8 mouse cellular contexts compared by ENCODE assay signal in the genomic region with DNA sequence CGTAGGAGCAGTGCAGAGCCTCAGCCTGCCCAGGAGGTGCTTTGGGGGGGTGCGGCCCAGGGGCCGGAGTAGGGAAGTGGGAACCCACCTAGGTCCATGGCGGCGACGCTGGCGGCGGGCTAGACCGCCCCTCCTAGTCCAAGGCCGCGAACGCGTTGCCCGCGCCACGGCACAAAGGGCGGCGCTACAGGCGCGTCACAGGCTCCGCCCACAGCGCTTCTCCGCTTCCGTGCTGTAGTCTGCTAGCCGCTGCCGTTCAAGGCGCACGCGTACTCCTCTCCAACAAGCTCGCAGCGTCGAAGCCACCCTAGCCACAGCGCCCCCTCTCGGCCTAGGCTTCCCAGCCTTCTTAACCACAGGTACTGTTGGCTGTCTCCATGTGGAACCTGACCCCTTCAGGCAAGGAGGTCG. TPM values are rescaled to one million over a fixed set of nuclear protein-coding genes. Genes with fewer than 3 reads are reported as not detected.
DNase-seq lines count a peak whose midpoint lies in the region; ATAC-seq and TF ChIP-seq lines count a peak whose summit lies in the region.

A gene (plus strand): TSS at position 219 of the 411 bp plus-strand sequence.
A gene (minus strand): TSS at position 275 of the 411 bp plus-strand sequence.

- no peaks in the 10 kb centered on the region for H3K27me3 ChIP-seq in kidney, embryonic 14.5 days (ENCODE audit: control insufficient read depth, insufficient read depth, low read length)
- no peaks in the 10 kb centered on the region for H3K27me3 ChIP-seq in limb, embryonic 15.5 days

- H3K27ac ChIP-seq in bone marrow macrophage, adult 2 months (ENCODE audit: insufficient read depth, low read depth, low read length) = peak within 1 kb of the TSS; percentile 8; the same call in 1 of the 2 replicates
- peak within 1 kb of the TSS; percentile 48 for H3K27ac ChIP-seq in embryonic fibroblast, embryonic 13.5 days (ENCODE audit: insufficient read depth, low read length)
- peak within 1 kb of the TSS; percentile 88 for H3K27ac ChIP-seq in kidney, embryonic 14.5 days (ENCODE audit: low read depth, low read length)
- peak within 1 kb of the TSS; percentile 93 for H3K27ac ChIP-seq in limb, embryonic 15.5 days

- peaks cover 14% of the 10 kb centered on the region for H3K4me1 ChIP-seq in bone marrow macrophage, adult 2 months (ENCODE audit: control insufficient read depth, insufficient read depth, low read length)
- no peaks in the 10 kb centered on the region for H3K4me1 ChIP-seq in embryonic fibroblast, embryonic 13.5 days (ENCODE audit: control insufficient read depth, insufficient read depth, low read length)
- H3K4me1 ChIP-seq in kidney, embryonic 14.5 days (ENCODE audit: control insufficient read depth, insufficient read depth, low read length) = peaks cover 6% of the 10 kb centered on the region; the same call in 1 of the 2 replicates
- peaks cover 16% of the 10 kb centered on the region for H3K4me1 ChIP-seq in limb, embryonic 15.5 days

- 0 out of 2 replicates have a peak, but pooled peaks have one; percentile 69 for TF ChIP-seq POLR2A in bone marrow macrophage, adult 2 months (IDR thresholded peaks at IDR 0.05; ENCODE audit: borderline replicate concordance, low read depth, low read length)
- peak; percentile 88 for TF ChIP-seq POLR2A in embryonic fibroblast, embryonic 13.5 days (IDR thresholded peaks at IDR 0.05; ENCODE audit: low read depth, low read length)

- WGBS in kidney, embryonic 14.5 days = 0% methylated on average over 35 of the region's 35 CpGs
- WGBS in limb, embryonic 15.5 days = 0% methylated on average over 35 of the region's 35 CpGs

- peak; percentile 74 for TF ChIP-seq CTCF in bone marrow macrophage, adult 2 months (IDR thresholded peaks at IDR 0.05; ENCODE audit: low read depth, low read length)
- TF ChIP-seq CTCF in embryonic fibroblast, embryonic 13.5 days (IDR thresholded peaks at IDR 0.05; ENCODE audit: borderline replicate concordance, insufficient read depth, low read length) = peak; percentile 99

- H3K9me3 ChIP-seq in kidney, embryonic 14.5 days (ENCODE audit: control insufficient read depth, low read length) = no peaks in the 10 kb centered on the region
- no peaks in the 10 kb centered on the region for H3K9me3 ChIP-seq in limb, embryonic 15.5 days

- ATAC-seq in kidney, embryonic 14.5 days (ENCODE audit: low FRiP score, low TSS enrichment) = peak; percentile 97
- peak; percentile 96 for ATAC-seq in limb, embryonic 15.5 days (ENCODE audit: insufficient number of reproducible peaks, low FRiP score, low TSS enrichment, low read depth)

- peak; percentile 99 for DNase-seq in A20 (ENCODE audit: low read depth, low spot score)
- DNase-seq in heart, adult 9 months (ENCODE audit: low spot score in 2 of 2) = peak; percentile 95 to 96
- DNase-seq in monocyte, adult 2 months (ENCODE audit: low read depth in 1 of 2, low spot score in 2 of 2) = peak; percentile 84 to 93
- peak; percentile 97 for DNase-seq in spleen, postnatal 36 days (ENCODE audit: low spot score in 2 of 2)

- peak within 1 kb of the TSS; percentile 52 for H3K4me2 ChIP-seq in kidney, embryonic 14.5 days (replicated peaks; ENCODE audit: low read depth, low read length)
- peak within 1 kb of the TSS; percentile 68 for H3K4me2 ChIP-seq in limb, embryonic 15.5 days

- H3K9ac ChIP-seq in kidney, embryonic 14.5 days (ENCODE audit: low read depth, low read length) = peak within 1 kb of the TSS; percentile 95
- peak within 1 kb of the TSS; percentile 64 for H3K9ac ChIP-seq in limb, embryonic 15.5 days

- H3K4me3 ChIP-seq in bone marrow macrophage, adult 2 months (ENCODE audit: insufficient read depth, low read length) = peak within 1 kb of the TSS; percentile 84
- peak within 1 kb of the TSS; percentile 81 for H3K4me3 ChIP-seq in embryonic fibroblast, embryonic 13.5 days (ENCODE audit: insufficient read depth, low read length)
- H3K4me3 ChIP-seq in kidney, embryonic 14.5 days (ENCODE audit: low read length) = peak within 1 kb of the TSS; percentile 87
- peak within 1 kb of the TSS; percentile 57 for H3K4me3 ChIP-seq in limb, embryonic 15.5 days

- H3K36me3 ChIP-seq in kidney, embryonic 14.5 days (ENCODE audit: control insufficient read depth, insufficient read depth, low read length) = peaks cover 33% of the 10 kb centered on the region
- H3K36me3 ChIP-seq in limb, embryonic 15.5 days = peaks cover 52% of the 10 kb centered on the region

RNA-seq across cellular contexts. Expression of the first gene that starts in this region (rescaled TPM):
- not detected in 2 replicates for polyA plus RNA-seq in bone marrow macrophage, adult 2 months (2012; ENCODE audit: insufficient read depth, insufficient read length, missing spikeins)
- polyA plus RNA-seq in embryonic fibroblast, embryonic 13.5 days (2011; ENCODE audit: insufficient read length, low read depth, missing spikeins) = not detected in 2 replicates
- 1.2 and 1.6 TPM in 2 replicates for polyA plus RNA-seq in kidney, embryonic 14.5 days (2014; fragmentation: Nextera tagmentation; extraction: Ambion mirVana)
- 0.88 and 1.5 TPM in 2 replicates for polyA plus RNA-seq in limb, embryonic 15.5 days (2015; fragmentation: Nextera tagmentation; extraction: Ambion mirVana)

RNA-seq across cellular contexts. Expression of the second gene that starts in this region (rescaled TPM):
- 1.6 and 3.2 TPM in 2 replicates for polyA plus RNA-seq in bone marrow macrophage, adult 2 months (2012; ENCODE audit: insufficient read depth, insufficient read length, missing spikeins)
- polyA plus RNA-seq in embryonic fibroblast, embryonic 13.5 days (2011; ENCODE audit: insufficient read length, low read depth, missing spikeins) = 11.3 and 14.7 TPM in 2 replicates
- polyA plus RNA-seq in kidney, embryonic 14.5 days (2014; fragmentation: Nextera tagmentation; extraction: Ambion mirVana) = 18.8 and 43.8 TPM in 2 replicates
- polyA plus RNA-seq in limb, embryonic 15.5 days (2015; fragmentation: Nextera tagmentation; extraction: Ambion mirVana) = 24.0 and 26.6 TPM in 2 replicates

Comparison
In these comparisons a context has a peak if more than half of its experiments do, and no peak if none do; other contexts are left out.
1. Peak in every context shown above with its lines: DNase-seq, ATAC-seq, H3K4me3 ChIP-seq and H3K27ac ChIP-seq.
2. H3K27ac ChIP-seq: peak in every context shown above with its lines; median percentile 93 in limb, embryonic 15.5 days; 88 in kidney, embryonic 14.5 days; 48 in embryonic fibroblast, embryonic 13.5 days; 8 in bone marrow macrophage, adult 2 months.